Mouse (Mus musculus) forebrain, postnatal 0 days (tissue): Measurements from ENCODE around the gene Reck. TPM values are rescaled to one million over a fixed set of nuclear protein-coding genes. Genes with fewer than 3 reads are reported as not detected.

Experiments
- ATAC-seq: fragments of 200-750 bp; cut with Nextera tagmentation; 2 replicates; pipeline ENCODE4 v1.8.0; 2017; ENCODE audit warnings: mild to moderate bottlenecking, moderate library complexity
- DNase-seq: peaks from one replicate; pipeline ENCODE4 v3.0.0-alpha.2; 2015
- H3K27ac ChIP-seq: fragments of 300-500 bp; sonication (generic); 2 replicates; pipeline ENCODE4 v1.5.1; 2014; ENCODE audit warnings: low read depth, mild to moderate bottlenecking, antibody characterized with exemption, low read length, moderate library complexity, mixed read lengths
- H3K27me3 ChIP-seq: fragments of 300-500 bp; sonication (generic); 2 replicates; pipeline ENCODE4 v1.6.1; 2014; ENCODE audit warnings: mild to moderate bottlenecking, low read length, mixed read lengths; ENCODE audit not compliant: insufficient read depth
- H3K36me3 ChIP-seq: fragments of 300-500 bp; sonication (generic); 2 replicates; pipeline ENCODE4 v1.6.1; 2014; ENCODE audit warnings: mild to moderate bottlenecking, moderate library complexity; ENCODE audit not compliant: insufficient read depth
- H3K4me1 ChIP-seq: fragments of 300-500 bp; sonication (generic); 2 replicates; pipeline ENCODE4 v1.6.1; 2014; ENCODE audit warnings: antibody characterized with exemption; ENCODE audit not compliant: insufficient read depth
- H3K4me2 ChIP-seq: fragments of 300-500 bp; sonication (generic); 2 replicates; pipeline ENCODE4 v1.6.1; 2014; ENCODE audit warnings: low read depth, mild to moderate bottlenecking, moderate library complexity
- H3K4me3 ChIP-seq: fragments of 300-500 bp; sonication (generic); 2 replicates; pipeline ENCODE4 v1.5.1; 2014; ENCODE audit warnings: low read depth, low read length, mixed read lengths
- H3K9ac ChIP-seq: fragments of 300-500 bp; sonication (generic); 2 replicates; pipeline ENCODE4 v1.6.1; 2014; ENCODE audit warnings: mild to moderate bottlenecking
- H3K9me3 ChIP-seq: fragments of 300-500 bp; sonication (generic); 2 replicates; pipeline ENCODE4 v1.6.1; 2016; ENCODE audit warnings: low read length
- CTCF ChIP-seq: sonication (generic); IDR thresholded peaks from 2 replicates; pipeline ENCODE4 v1.5.1; 2016; ENCODE audit warnings: antibody characterized with exemption, control low read depth, low read depth
- WGBS: fragments of 180-500 bp; shearing (Covaris S2); extraction: QIAGEN DNeasy Blood & Tissue Kit; methylation state at CpG from one replicate; pipeline ENCODE4 v1.1.7; 2014; 5-methylcytosine and 5-hydroxymethylcytosine counted together
- polyA plus RNA-seq: library from polyadenylated mRNA; unstranded; fragments of >200 nt; fragmentation: Nextera tagmentation; extraction: Ambion mirVana; gene quantifications from 2 replicates; pipeline ENCODE4 v1.2.1, GENCODE M21; 2015
- total RNA-seq: library from RNA; depleted of rRNA; stranded (reverse); fragments of >200 nt; gene quantifications from 2 replicates; pipeline ENCODE4 v1.2.3, GENCODE M21; 2014

Gene Reck
- total and polyA plus RNA-seq, 2 experiments from 2014 or later = 2.8 to 6.5 TPM

DNA sequence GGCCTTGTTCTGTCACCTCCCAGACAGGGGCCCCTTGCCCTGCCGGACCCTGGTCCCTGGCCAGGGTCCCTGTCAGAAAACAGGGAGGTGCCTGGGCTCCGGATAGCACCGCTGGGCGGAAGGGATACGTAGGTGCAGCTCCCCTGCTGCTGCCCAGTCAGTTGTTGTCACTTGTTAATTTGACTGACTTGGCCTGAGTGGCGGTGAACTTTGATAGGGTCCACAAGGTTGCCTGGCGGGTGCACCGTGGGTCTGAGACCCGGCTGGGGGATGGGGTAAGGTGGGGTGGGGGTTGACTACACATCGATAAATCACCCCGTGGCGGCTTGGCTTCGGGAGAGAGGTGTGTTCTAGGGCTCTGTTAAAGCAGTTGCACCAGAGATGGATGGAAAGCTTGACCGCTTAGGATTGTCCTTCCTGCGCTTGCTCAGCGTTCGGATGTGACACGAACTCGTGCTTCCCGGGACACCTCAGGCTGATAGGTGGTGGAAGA lies 635 bp downstream of the Reck start:
- no peaks in the 10 kb centered on the region for H3K9me3 ChIP-seq
- H3K4me1 ChIP-seq = no peaks in the 10 kb centered on the region
- 1% methylated on average over 20 of the region's 20 CpGs for WGBS
- no peaks in the 10 kb centered on the region for H3K36me3 ChIP-seq
- H3K4me3 ChIP-seq = peak overlapping the region; percentile 98
- ATAC-seq = peak; percentile 45
- peak; percentile 44 for DNase-seq
- H3K9ac ChIP-seq = peak overlapping the region; percentile 76
- H3K4me2 ChIP-seq = peak overlapping the region; percentile 98
- no peak overlapping the region for H3K27ac ChIP-seq
- TF ChIP-seq CTCF = peak; percentile 15; the same call in 1 of the 2 replicates
- no peaks in the 10 kb centered on the region for H3K27me3 ChIP-seq

DNA sequence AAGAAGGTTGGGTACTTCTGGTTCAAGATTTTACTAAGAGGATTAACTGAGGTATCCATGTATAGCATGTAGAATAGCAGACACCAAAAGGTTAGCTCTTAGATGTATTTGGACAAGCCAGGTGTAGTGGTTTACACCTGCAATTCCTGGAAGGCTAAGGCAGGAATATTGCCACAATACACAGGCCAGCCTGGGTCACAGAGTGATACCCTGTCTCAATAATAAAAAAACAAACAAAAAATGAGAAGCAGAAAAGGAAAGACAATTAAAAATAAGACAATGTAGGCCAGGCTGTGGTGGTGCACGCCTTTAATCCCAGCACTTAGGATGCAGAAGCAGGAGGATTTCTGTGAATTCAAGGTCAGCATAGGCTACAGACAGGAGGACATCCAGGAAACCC lies 1.9 kb downstream of the Reck start:
- Histone ChIP-seq H3K4me3 (no peak overlapping the region), H3K27ac (no peak overlapping the region), H3K36me3 (no peaks in the 10 kb centered on the region), H3K27me3 (no peaks in the 10 kb centered on the region), H3K9ac (no peak overlapping the region), H3K4me2 (no peak overlapping the region), H3K4me1 (no peaks in the 10 kb centered on the region), H3K9me3 (no peaks in the 10 kb centered on the region)
- no peak for DNase-seq
- TF ChIP-seq CTCF = no peak
- 94% methylated on average over 1 of the region's 1 CpGs for WGBS
- ATAC-seq = no peak

DNA sequence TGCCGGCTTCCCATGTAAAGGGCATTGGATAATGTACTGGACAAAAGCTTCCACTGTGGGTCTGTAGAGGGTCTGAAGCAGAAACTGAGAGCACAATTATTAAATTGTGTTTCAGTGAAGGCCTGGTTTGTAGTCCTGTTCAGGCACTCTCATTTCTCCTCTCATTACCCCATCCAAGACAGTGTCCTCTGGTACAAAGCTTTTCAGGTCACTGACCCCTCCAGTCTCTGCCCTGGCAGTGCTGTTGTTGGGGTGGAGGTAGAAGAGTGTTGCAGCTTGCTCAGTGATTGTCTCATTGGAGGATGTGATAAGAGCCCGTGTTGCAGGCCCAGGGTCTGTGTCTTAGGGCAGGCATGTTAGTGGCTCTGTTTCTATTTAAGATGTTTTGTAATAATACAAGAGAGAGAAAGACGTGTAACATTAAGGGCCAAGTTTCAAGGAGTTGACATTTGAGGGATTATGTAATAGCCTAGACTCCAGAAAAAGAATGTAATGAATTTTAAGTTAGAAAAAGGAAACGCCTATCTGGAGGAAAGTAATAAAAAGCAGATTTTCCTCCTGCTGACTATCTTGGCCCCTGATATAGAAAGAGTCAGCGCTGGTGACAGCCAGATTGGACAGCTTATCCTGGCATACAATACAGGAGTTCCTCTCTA lies 2.9 kb downstream of the Reck start:
- H3K4me3 ChIP-seq = no peak overlapping the region
- DNase-seq (no peak), ATAC-seq (no peak)
- no peaks in the 10 kb centered on the region for H3K36me3 ChIP-seq
- H3K9ac ChIP-seq = no peak overlapping the region
- no peaks in the 10 kb centered on the region for H3K4me1 ChIP-seq
- H3K27ac ChIP-seq = no peak overlapping the region
- WGBS = 42% methylated on average over 5 of the region's 5 CpGs
- no peaks in the 10 kb centered on the region for H3K9me3 ChIP-seq
- TF ChIP-seq CTCF = no peak
- no peaks in the 10 kb centered on the region for H3K27me3 ChIP-seq
- H3K4me2 ChIP-seq = no peak overlapping the region

DNA sequence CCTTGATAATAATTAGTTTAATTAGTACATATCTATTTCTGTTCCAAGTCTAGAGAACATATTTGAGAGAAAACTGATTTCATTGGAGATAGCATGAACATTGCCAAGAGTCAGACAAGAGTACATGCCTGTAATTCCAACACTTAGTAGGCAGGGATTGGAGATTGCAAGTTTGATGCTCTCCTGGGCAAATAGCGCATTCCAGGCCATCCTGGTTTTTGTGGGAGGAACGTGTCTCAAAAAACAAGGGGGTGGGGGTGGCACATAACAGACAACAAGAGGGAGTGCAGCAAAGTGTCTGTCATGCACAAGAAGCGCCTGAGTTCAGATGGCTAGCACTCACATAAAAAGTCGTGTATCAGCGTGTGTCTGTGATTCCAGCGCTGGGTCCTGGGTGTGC lies 4.2 kb downstream of the Reck start:
- H3K9me3 ChIP-seq = no peaks in the 10 kb centered on the region
- H3K27me3 ChIP-seq = no peaks in the 10 kb centered on the region
- no peak overlapping the region for H3K27ac ChIP-seq
- H3K36me3 ChIP-seq = no peaks in the 10 kb centered on the region
- no peak overlapping the region for H3K4me3 ChIP-seq
- WGBS = 80% methylated on average over 6 of the region's 6 CpGs
- DNase-seq (no peak), ATAC-seq (no peak)
- H3K9ac ChIP-seq = no peak overlapping the region
- H3K4me1 ChIP-seq = no peaks in the 10 kb centered on the region
- H3K4me2 ChIP-seq = no peak overlapping the region
- TF ChIP-seq CTCF = no peak

DNA sequence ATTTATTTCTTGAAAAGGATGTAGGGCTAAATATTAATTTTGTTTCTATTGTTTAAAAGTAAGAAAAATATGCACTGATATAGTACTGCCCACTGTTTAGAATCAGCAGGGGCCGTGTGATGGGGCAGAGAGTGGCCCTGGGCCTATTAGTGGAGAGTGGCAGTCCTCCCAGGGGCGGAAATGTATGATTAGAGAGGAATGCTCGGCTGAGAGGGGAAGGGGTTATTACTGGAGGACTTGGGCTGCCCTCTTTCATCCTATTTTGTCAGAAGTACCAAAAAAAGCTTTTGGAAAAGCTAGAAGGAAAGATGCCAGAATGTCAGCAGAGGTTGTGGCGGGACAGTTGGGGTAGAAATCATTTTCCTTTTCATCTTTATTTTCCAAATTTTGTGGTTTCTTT lies 8.9 kb downstream of the Reck start:
- ATAC-seq (no peak), DNase-seq (no peak)
- no peaks in the 10 kb centered on the region for H3K9me3 ChIP-seq
- H3K4me1 ChIP-seq = no peaks in the 10 kb centered on the region
- H3K27me3 ChIP-seq = no peaks in the 10 kb centered on the region
- TF ChIP-seq CTCF = no peak
- 30% methylated on average over 4 of the region's 4 CpGs for WGBS
- no peak overlapping the region; the same call in 1 of the 2 replicates for H3K9ac ChIP-seq
- no peak overlapping the region for H3K27ac ChIP-seq
- H3K36me3 ChIP-seq = no peaks in the 10 kb centered on the region
- H3K4me3 ChIP-seq = no peak overlapping the region
- H3K4me2 ChIP-seq = no peak overlapping the region

DNA sequence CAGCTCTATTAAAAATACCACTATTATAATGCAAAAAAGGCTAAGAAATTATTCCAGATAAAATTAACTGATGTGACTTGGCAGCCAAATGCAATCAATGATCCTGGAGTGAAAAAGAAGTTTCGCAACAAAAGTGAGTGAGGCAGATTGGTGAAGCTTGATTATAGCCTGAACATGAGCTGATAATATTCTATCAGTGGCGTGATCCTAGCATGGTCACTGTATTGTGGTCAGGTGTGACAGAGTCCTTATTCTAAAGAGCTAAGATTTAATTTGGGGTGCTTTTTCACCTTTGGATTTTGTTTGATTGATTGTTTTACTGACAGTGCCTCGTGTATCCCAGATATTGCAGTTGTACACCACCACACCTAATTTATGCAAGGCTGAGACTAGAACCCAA lies 15.9 kb downstream of the Reck start:
- WGBS = 84% methylated on average over 3 of the region's 3 CpGs
- ATAC-seq = no peak
- Histone ChIP-seq H3K9ac (no peak overlapping the region), H3K36me3 (no peaks in the 10 kb centered on the region), H3K27me3 (no peaks in the 10 kb centered on the region), H3K9me3 (no peaks in the 10 kb centered on the region), H3K27ac (no peak overlapping the region), H3K4me3 (no peak overlapping the region), H3K4me2 (no peak overlapping the region), H3K4me1 (no peaks in the 10 kb centered on the region)
- no peak for TF ChIP-seq CTCF
- no peak for DNase-seq

DNA sequence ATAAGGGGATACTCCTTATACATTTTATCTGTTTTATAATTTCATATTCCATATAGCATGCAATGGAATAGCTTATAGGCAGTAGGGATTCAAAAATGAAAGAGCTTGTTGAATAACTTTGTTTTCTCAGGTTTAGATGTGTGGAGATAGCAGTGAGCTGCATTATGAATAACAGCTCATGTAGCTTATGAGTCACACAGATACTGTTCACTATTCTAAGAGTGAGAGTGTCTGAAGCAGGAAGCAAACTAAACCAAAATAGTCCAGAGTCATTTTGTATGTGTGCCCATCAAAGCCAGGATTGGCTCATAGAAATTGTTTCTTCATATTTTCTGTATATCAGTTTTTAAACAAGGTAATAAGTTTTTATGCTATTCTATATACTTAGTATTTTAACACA lies 21.9 kb downstream of the Reck start:
- peaks cover 7% of the 10 kb centered on the region; the same call in 1 of the 2 replicates for H3K36me3 ChIP-seq
- H3K4me1 ChIP-seq = no peaks in the 10 kb centered on the region
- H3K27me3 ChIP-seq = no peaks in the 10 kb centered on the region
- H3K27ac ChIP-seq = no peak overlapping the region
- DNase-seq (no peak), ATAC-seq (no peak)
- no peak overlapping the region for H3K9ac ChIP-seq
- H3K4me3 ChIP-seq = no peak overlapping the region
- no peak for TF ChIP-seq CTCF
- H3K4me2 ChIP-seq = no peak overlapping the region
- no peaks in the 10 kb centered on the region for H3K9me3 ChIP-seq
